Mouse (Mus musculus): ENCODE measurements around the gene Dnah17. TPM values are rescaled to one million over a fixed set of nuclear protein-coding genes. Genes with fewer than 3 reads are reported as not detected.

Gene Dnah17
- polyA plus RNA-seq, 1 experiment from 2014 or later = 0.20 TPM

- H3K27me3 ChIP-seq (ENCODE audit: control insufficient read depth, insufficient read depth, low read depth, low read length) = no peaks in the 10 kb centered on the region
- H3K4me2 ChIP-seq (ENCODE audit: low read length) = no peak overlapping the region
- H3K27ac ChIP-seq (ENCODE audit: low read length) = no peak overlapping the region
- H3K36me3 ChIP-seq (ENCODE audit: control insufficient read depth, insufficient read depth, low read length) = no peaks in the 10 kb centered on the region
- H3K4me3 ChIP-seq (ENCODE audit: low read depth, low read length) = no peak overlapping the region
- no peaks in the 10 kb centered on the region for H3K9me3 ChIP-seq (replicated peaks; ENCODE audit: control insufficient read depth, low read length, poor library complexity, severe bottlenecking)
- WGBS = 87% methylated on average over 19 of the region's 19 CpGs
- H3K9ac ChIP-seq (ENCODE audit: low read depth, low read length) = no peak overlapping the region
- no peaks in the 10 kb centered on the region for H3K4me1 ChIP-seq (ENCODE audit: control insufficient read depth, insufficient read depth, low read length)
- no peak for ATAC-seq
Observed at GRCm38 (mm10) chr11:118088896-118089295, 41.5 kb downstream of the Dnah17 start.

GRCm38 (mm10) chr11:118085961-118086360 lies 44.5 kb downstream of the Dnah17 start:
- Histone ChIP-seq H3K36me3 (ENCODE audit: control insufficient read depth, insufficient read depth, low read length) (no peaks in the 10 kb centered on the region), H3K27ac (ENCODE audit: low read length) (no peak overlapping the region), H3K4me2 (ENCODE audit: low read length) (no peak overlapping the region), H3K4me3 (ENCODE audit: low read depth, low read length) (no peak overlapping the region), H3K9me3 (replicated peaks; ENCODE audit: control insufficient read depth, low read length, poor library complexity, severe bottlenecking) (no peaks in the 10 kb centered on the region), H3K9ac (ENCODE audit: low read depth, low read length) (no peak overlapping the region), H3K27me3 (ENCODE audit: control insufficient read depth, insufficient read depth, low read depth, low read length) (no peaks in the 10 kb centered on the region), H3K4me1 (ENCODE audit: control insufficient read depth, insufficient read depth, low read length) (no peaks in the 10 kb centered on the region)
- WGBS = 79% methylated on average over 8 of the region's 8 CpGs
- ATAC-seq = no peak

DNA sequence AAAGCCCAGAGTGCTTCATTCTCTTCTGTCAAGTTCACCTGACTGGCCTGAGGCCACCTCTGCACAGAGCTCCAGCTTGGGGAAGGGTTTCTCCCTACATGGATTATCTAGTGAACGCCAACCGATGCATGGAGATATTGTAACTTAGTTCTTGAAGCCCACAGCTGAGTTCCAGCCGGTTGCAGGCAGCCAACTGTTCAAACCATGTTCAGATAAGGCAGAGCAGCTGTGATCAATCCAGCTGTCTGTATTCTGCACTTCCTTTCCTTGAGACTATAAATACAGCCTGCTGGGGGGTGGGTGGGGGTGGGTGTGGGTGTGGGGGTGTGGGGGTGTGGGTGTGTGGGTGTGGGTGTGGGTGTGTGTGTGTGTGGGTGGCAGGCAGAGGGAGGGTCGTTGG lies 45.3 kb downstream of the Dnah17 start:
- WGBS = 83% methylated on average over 4 of the region's 4 CpGs

DNA sequence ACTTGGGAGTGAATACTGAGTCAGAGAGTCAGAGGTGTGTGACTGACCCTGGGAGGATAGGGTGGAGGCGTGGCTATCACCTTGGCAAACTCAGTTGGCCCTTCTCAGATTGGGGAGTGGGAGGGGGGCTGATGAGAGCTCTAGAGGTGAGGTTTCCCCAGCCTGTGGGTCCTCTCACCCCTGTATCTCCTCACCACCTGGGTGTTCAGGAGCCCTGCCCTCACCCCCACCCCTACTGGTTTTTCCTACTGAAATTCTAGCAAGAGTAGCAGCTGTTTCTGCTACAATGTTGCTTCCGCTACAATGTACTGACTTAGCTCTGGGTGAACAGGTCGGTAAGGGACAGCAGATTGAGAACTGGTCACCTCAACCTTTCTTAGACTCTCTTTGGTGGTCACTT lies 46.2 kb downstream of the Dnah17 start:
- Histone ChIP-seq H3K9me3 (replicated peaks; ENCODE audit: control insufficient read depth, low read length, poor library complexity, severe bottlenecking) (no peaks in the 10 kb centered on the region), H3K9ac (ENCODE audit: low read depth, low read length) (no peak overlapping the region), H3K4me2 (ENCODE audit: low read length) (no peak overlapping the region), H3K27ac (ENCODE audit: low read length) (no peak overlapping the region), H3K4me1 (ENCODE audit: control insufficient read depth, insufficient read depth, low read length) (no peaks in the 10 kb centered on the region), H3K27me3 (ENCODE audit: control insufficient read depth, insufficient read depth, low read depth, low read length) (no peaks in the 10 kb centered on the region), H3K4me3 (ENCODE audit: low read depth, low read length) (no peak overlapping the region), H3K36me3 (ENCODE audit: control insufficient read depth, insufficient read depth, low read length) (no peaks in the 10 kb centered on the region)
- ATAC-seq = no peak
- 74% methylated on average over 3 of the region's 3 CpGs for WGBS

More for the DNA sequence above, 45.3 kb downstream of the Dnah17 start:
- Histone ChIP-seq H3K9ac (ENCODE audit: low read depth, low read length) (no peak overlapping the region), H3K27ac (ENCODE audit: low read length) (no peak overlapping the region), H3K4me1 (ENCODE audit: control insufficient read depth, insufficient read depth, low read length) (no peaks in the 10 kb centered on the region), H3K4me2 (ENCODE audit: low read length) (no peak overlapping the region), H3K27me3 (ENCODE audit: control insufficient read depth, insufficient read depth, low read depth, low read length) (no peaks in the 10 kb centered on the region), H3K9me3 (replicated peaks; ENCODE audit: control insufficient read depth, low read length, poor library complexity, severe bottlenecking) (no peaks in the 10 kb centered on the region), H3K4me3 (ENCODE audit: low read depth, low read length) (no peak overlapping the region), H3K36me3 (ENCODE audit: control insufficient read depth, insufficient read depth, low read length) (no peaks in the 10 kb centered on the region)
- ATAC-seq = no peak

DNA sequence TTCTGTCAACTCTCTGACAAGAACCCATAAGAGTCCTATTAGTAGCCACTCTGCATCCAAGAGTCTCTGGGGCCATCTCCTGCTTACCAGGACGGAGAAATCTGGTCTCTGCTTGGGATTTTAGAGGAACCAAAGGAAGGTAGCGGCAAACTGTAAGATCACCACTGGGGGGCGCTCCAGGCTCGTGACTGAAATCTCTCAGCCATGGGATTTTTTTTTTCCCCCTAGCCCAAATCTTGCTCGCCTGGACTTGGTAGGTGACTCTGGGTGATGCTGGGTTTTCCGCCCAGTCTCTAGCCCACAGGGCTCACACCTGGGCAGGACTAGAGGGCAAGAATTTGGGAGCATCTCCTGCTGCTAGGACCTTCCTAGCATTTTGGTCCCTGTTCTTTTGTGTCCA lies 46.6 kb downstream of the Dnah17 start:
- WGBS = 5% methylated on average over 6 of the region's 6 CpGs
- H3K4me2 ChIP-seq (ENCODE audit: low read length) = no peak overlapping the region
- no peak for ATAC-seq
- no peaks in the 10 kb centered on the region for H3K27me3 ChIP-seq (ENCODE audit: control insufficient read depth, insufficient read depth, low read depth, low read length)
- H3K9me3 ChIP-seq (replicated peaks; ENCODE audit: control insufficient read depth, low read length, poor library complexity, severe bottlenecking) = no peaks in the 10 kb centered on the region
- H3K9ac ChIP-seq (ENCODE audit: low read depth, low read length) = no peak overlapping the region
- H3K27ac ChIP-seq (ENCODE audit: low read length) = no peak overlapping the region
- H3K4me1 ChIP-seq (ENCODE audit: control insufficient read depth, insufficient read depth, low read length) = no peaks in the 10 kb centered on the region
- H3K4me3 ChIP-seq (ENCODE audit: low read depth, low read length) = no peak overlapping the region
- no peaks in the 10 kb centered on the region for H3K36me3 ChIP-seq (ENCODE audit: control insufficient read depth, insufficient read depth, low read length)

- no peaks in the 10 kb centered on the region for H3K9me3 ChIP-seq (replicated peaks; ENCODE audit: control insufficient read depth, low read length, poor library complexity, severe bottlenecking)
- H3K4me2 ChIP-seq (ENCODE audit: low read length) = no peak overlapping the region
- no peaks in the 10 kb centered on the region for H3K4me1 ChIP-seq (ENCODE audit: control insufficient read depth, insufficient read depth, low read length)
- ATAC-seq = no peak
- H3K27ac ChIP-seq (ENCODE audit: low read length) = no peak overlapping the region
- no peak overlapping the region for H3K4me3 ChIP-seq (ENCODE audit: low read depth, low read length)
- H3K27me3 ChIP-seq (ENCODE audit: control insufficient read depth, insufficient read depth, low read depth, low read length) = no peaks in the 10 kb centered on the region
- no peak overlapping the region for H3K9ac ChIP-seq (ENCODE audit: low read depth, low read length)
- no peaks in the 10 kb centered on the region for H3K36me3 ChIP-seq (ENCODE audit: control insufficient read depth, insufficient read depth, low read length)
- WGBS = 90% methylated on average over 14 of the region's 14 CpGs
Observed at GRCm38 (mm10) chr11:118082294-118082693, 48.1 kb downstream of the Dnah17 start.

DNA sequence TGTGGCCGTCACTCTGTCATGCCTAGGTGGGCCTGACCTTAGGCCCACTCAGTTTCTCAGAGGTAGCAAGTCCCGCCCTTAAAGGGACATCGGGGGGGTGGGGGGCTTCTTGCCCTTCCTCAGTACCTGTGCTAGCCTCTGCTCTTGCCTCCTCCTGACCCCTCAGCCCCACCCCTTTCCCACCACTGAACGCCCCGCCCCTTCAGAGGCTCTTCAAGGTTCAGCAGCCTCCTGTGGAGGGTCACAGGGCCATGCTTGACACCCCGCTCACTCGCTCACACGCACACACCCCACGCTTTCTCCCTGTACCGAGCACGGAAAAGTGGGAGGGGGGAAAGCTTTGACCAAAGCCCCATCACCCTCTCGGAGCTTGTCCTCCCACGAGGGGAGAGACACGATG lies 50.7 kb downstream of the Dnah17 start:
- Histone ChIP-seq H3K4me2 (ENCODE audit: low read length) (no peak overlapping the region), H3K36me3 (ENCODE audit: control insufficient read depth, insufficient read depth, low read length) (no peaks in the 10 kb centered on the region), H3K27me3 (ENCODE audit: control insufficient read depth, insufficient read depth, low read depth, low read length) (no peaks in the 10 kb centered on the region), H3K9me3 (replicated peaks; ENCODE audit: control insufficient read depth, low read length, poor library complexity, severe bottlenecking) (no peaks in the 10 kb centered on the region), H3K4me3 (ENCODE audit: low read depth, low read length) (no peak overlapping the region), H3K9ac (ENCODE audit: low read depth, low read length) (no peak overlapping the region), H3K27ac (ENCODE audit: low read length) (no peak overlapping the region), H3K4me1 (ENCODE audit: control insufficient read depth, insufficient read depth, low read length) (no peaks in the 10 kb centered on the region)
- 75% methylated on average over 14 of the region's 14 CpGs for WGBS
- no peak for ATAC-seq

- no peak overlapping the region for H3K9ac ChIP-seq (ENCODE audit: low read depth, low read length)
- WGBS = 85% methylated on average over 6 of the region's 6 CpGs
- no peaks in the 10 kb centered on the region for H3K4me1 ChIP-seq (ENCODE audit: control insufficient read depth, insufficient read depth, low read length)
- no peaks in the 10 kb centered on the region for H3K36me3 ChIP-seq (ENCODE audit: control insufficient read depth, insufficient read depth, low read length)
- no peaks in the 10 kb centered on the region for H3K9me3 ChIP-seq (replicated peaks; ENCODE audit: control insufficient read depth, low read length, poor library complexity, severe bottlenecking)
- no peak overlapping the region for H3K27ac ChIP-seq (ENCODE audit: low read length)
- ATAC-seq = no peak
- no peak overlapping the region for H3K4me3 ChIP-seq (ENCODE audit: low read depth, low read length)
- H3K27me3 ChIP-seq (ENCODE audit: control insufficient read depth, insufficient read depth, low read depth, low read length) = no peaks in the 10 kb centered on the region
- H3K4me2 ChIP-seq (ENCODE audit: low read length) = no peak overlapping the region
Observed at GRCm38 (mm10) chr11:118076929-118077328, 53.5 kb downstream of the Dnah17 start.

- Histone ChIP-seq H3K36me3 (ENCODE audit: control insufficient read depth, insufficient read depth, low read length) (no peaks in the 10 kb centered on the region), H3K9me3 (replicated peaks; ENCODE audit: control insufficient read depth, low read length, poor library complexity, severe bottlenecking) (no peaks in the 10 kb centered on the region), H3K9ac (ENCODE audit: low read depth, low read length) (no peak overlapping the region), H3K4me3 (ENCODE audit: low read depth, low read length) (no peak overlapping the region), H3K27me3 (ENCODE audit: control insufficient read depth, insufficient read depth, low read depth, low read length) (no peaks in the 10 kb centered on the region), H3K4me1 (ENCODE audit: control insufficient read depth, insufficient read depth, low read length) (no peaks in the 10 kb centered on the region), H3K27ac (ENCODE audit: low read length) (no peak overlapping the region), H3K4me2 (ENCODE audit: low read length) (no peak overlapping the region)
- ATAC-seq = no peak
- WGBS = 80% methylated on average over 17 of the region's 17 CpGs
Observed at GRCm38 (mm10) chr11:118075035-118075522, 55.4 kb downstream of the Dnah17 start.
